In the genomic region with DNA sequence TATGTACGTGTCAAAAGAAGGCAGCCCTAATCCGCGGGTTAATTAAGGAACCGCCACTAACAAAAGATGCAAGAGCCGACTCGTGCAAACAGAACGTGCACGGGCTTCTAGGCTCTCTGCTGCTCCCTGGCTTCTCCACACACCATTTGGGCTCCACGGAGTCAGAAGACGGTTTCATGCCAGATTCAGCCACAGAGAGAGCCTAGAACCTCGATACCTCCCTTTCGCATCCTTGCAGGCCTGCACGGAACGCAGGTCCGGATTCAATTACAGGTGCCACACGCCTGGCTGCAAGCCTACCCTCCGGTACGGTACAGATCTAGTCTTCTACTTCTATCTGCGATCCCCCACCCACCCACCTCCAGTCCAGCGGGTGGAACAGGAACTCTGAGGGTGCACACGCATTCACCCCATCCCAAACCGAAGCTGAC, we compare ENCODE assay signal across 8 mouse cellular contexts. TPM values are rescaled to one million over a fixed set of nuclear protein-coding genes. Genes with fewer than 3 reads are reported as not detected.
A peak's percentile ranks its signal among the peaks of the same experiment; 100 is the strongest.
DNase-seq lines count a peak whose midpoint lies in the region; ATAC-seq and TF ChIP-seq lines count a peak whose summit lies in the region.
"Had no signal": no experiment of that assay in that cellular context is flagged by ENCODE, and none has a peak within 500 bp of the region (broad histone marks: within the 10 kb centered on the region; RNA-seq: fewer than 3 reads in every experiment).

No protein-coding gene starts in this region.

- H3K4me2 ChIP-seq in forebrain, embryonic 11.5 days (ENCODE audit: low read depth, low read length, severe bottlenecking): peak overlapping the region; percentile 48
- H3K4me2 ChIP-seq in hindbrain, postnatal 0 days (ENCODE audit: low read depth, low read length): peak overlapping the region; percentile 52
- H3K4me2 ChIP-seq in neural tube, embryonic 12.5 days (replicated peaks): peak overlapping the region; percentile 50
- H3K4me2 ChIP-seq: liver, embryonic 15.5 days had no signal

- H3K27ac ChIP-seq in layer of hippocampus, adult 2 months: peak overlapping the region; percentile 86
- peak overlapping the region; percentile 2; the same call in 1 of the 2 replicates for H3K27ac ChIP-seq in forebrain, embryonic 11.5 days (ENCODE audit: low read depth, low read length)
- peak overlapping the region; percentile 72; the same call in 1 of the 2 replicates for H3K27ac ChIP-seq in hindbrain, postnatal 0 days
- H3K27ac ChIP-seq in neural tube, embryonic 12.5 days: no peak overlapping the region
- H3K27ac ChIP-seq: liver, embryonic 15.5 days had no signal

- no peak for DNase-seq in layer of hippocampus, adult 2 months (ENCODE audit: low spot score in 2 of 2)
- DNase-seq in layer of hippocampus, postnatal 25 days (ENCODE audit: extremely low spot score in 1 of 2, low spot score in 1 of 2): no peak
- DNase-seq in forebrain, embryonic 11.5 days (ENCODE audit: low spot score): no peak
- DNase-seq in hindbrain, postnatal 0 days (ENCODE audit: low spot score): peak; percentile 75
- no peak for DNase-seq in adrenal gland, postnatal 10 days
- no peak for DNase-seq in urinary bladder, postnatal 14 days (ENCODE audit: low spot score)

- H3K36me3 ChIP-seq in forebrain, embryonic 11.5 days (ENCODE audit: control insufficient read depth, insufficient read depth, low read length): no peaks in the 10 kb centered on the region
- no peaks in the 10 kb centered on the region for H3K36me3 ChIP-seq in hindbrain, postnatal 0 days (ENCODE audit: insufficient read depth, low read length)
- H3K36me3 ChIP-seq in neural tube, embryonic 12.5 days: no peaks in the 10 kb centered on the region
- H3K36me3 ChIP-seq: liver, embryonic 15.5 days had no signal

- no peaks in the 10 kb centered on the region for H3K9me3 ChIP-seq in forebrain, embryonic 11.5 days (ENCODE audit: control insufficient read depth, low read length)
- H3K9me3 ChIP-seq in hindbrain, postnatal 0 days (ENCODE audit: low read length): no peaks in the 10 kb centered on the region
- H3K9me3 ChIP-seq in neural tube, embryonic 12.5 days: no peaks in the 10 kb centered on the region
- H3K9me3 ChIP-seq: liver, embryonic 15.5 days had no signal

- peak; percentile 53 for TF ChIP-seq CTCF in layer of hippocampus, adult 2 months (conservative IDR thresholded peaks at IDR 0.05)
- TF ChIP-seq CTCF in hindbrain, postnatal 0 days (IDR thresholded peaks at IDR 0.05; ENCODE audit: low read depth): peak; percentile 69

- peaks cover 93% of the 10 kb centered on the region for H3K4me1 ChIP-seq in forebrain, embryonic 11.5 days (replicated peaks; ENCODE audit: control insufficient read depth, insufficient read depth, low read length)
- peaks cover 32% of the 10 kb centered on the region for H3K4me1 ChIP-seq in hindbrain, postnatal 0 days (ENCODE audit: insufficient read depth, low read length)
- peaks cover 96% of the 10 kb centered on the region for H3K4me1 ChIP-seq in neural tube, embryonic 12.5 days

- WGBS in forebrain, embryonic 11.5 days: 7% methylated on average over 22 of the region's 22 CpGs
- 20% methylated on average over 22 of the region's 22 CpGs for WGBS in hindbrain, postnatal 0 days
- WGBS in neural tube, embryonic 12.5 days: 24% methylated on average over 22 of the region's 22 CpGs

- H3K4me3 ChIP-seq in layer of hippocampus, adult 2 months: peak overlapping the region; percentile 41
- H3K4me3 ChIP-seq in forebrain, embryonic 11.5 days (ENCODE audit: low read depth, low read length): peak overlapping the region; percentile 11; the same call in 1 of the 2 replicates
- peak overlapping the region; percentile 20 for H3K4me3 ChIP-seq in hindbrain, postnatal 0 days (ENCODE audit: low read length)
- H3K4me3 ChIP-seq in neural tube, embryonic 12.5 days: peak overlapping the region; percentile 13; the same call in 1 of the 2 replicates
- H3K4me3 ChIP-seq: liver, embryonic 15.5 days had no signal

- no peaks in the 10 kb centered on the region for H3K27me3 ChIP-seq in forebrain, embryonic 11.5 days (ENCODE audit: control insufficient read depth, insufficient read depth, low read length)
- H3K27me3 ChIP-seq in hindbrain, postnatal 0 days (ENCODE audit: insufficient read depth, low read length): no peaks in the 10 kb centered on the region
- no peaks in the 10 kb centered on the region for H3K27me3 ChIP-seq in neural tube, embryonic 12.5 days (replicated peaks)

- peak overlapping the region; percentile 50 for H3K9ac ChIP-seq in forebrain, embryonic 11.5 days (ENCODE audit: low read length)
- H3K9ac ChIP-seq in hindbrain, postnatal 0 days (replicated peaks; ENCODE audit: low read length): peak overlapping the region; percentile 43
- peak overlapping the region; percentile 40; the same call in 1 of the 2 replicates for H3K9ac ChIP-seq in neural tube, embryonic 12.5 days
- H3K9ac ChIP-seq: liver, embryonic 15.5 days had no signal

- no peak for ATAC-seq in forebrain, embryonic 11.5 days (replicated peaks; ENCODE audit: low FRiP score)
- ATAC-seq in hindbrain, postnatal 0 days: peak; percentile 53; the same call in 1 of the 2 replicates
- no peak for ATAC-seq in neural tube, embryonic 12.5 days (ENCODE audit: low FRiP score, low read depth)

RNA-seq across cellular contexts. Expression of a gene that starts 26.8 kb away (rescaled TPM):
- total RNA-seq in layer of hippocampus, adult 2 months (2021): 100 to 1,000 TPM; 144 to 145 TPM
- 100 to 1,000 TPM; 131 to 149 TPM for total RNA-seq in layer of hippocampus, postnatal 25 days (2021)
- 19.4 and 24.2 TPM in 2 replicates for polyA plus RNA-seq in forebrain, embryonic 11.5 days (2014; fragmentation: Nextera tagmentation; extraction: Ambion mirVana)
- total RNA-seq in hindbrain, postnatal 0 days (2014; rRNA removed): 30.0 and 31.6 TPM in 2 replicates
- 9.8 and 12.0 TPM in 2 replicates for polyA plus RNA-seq in hindbrain, postnatal 0 days (2015; fragmentation: Nextera tagmentation; extraction: Ambion mirVana)
- polyA plus RNA-seq in neural tube, embryonic 12.5 days (2016; fragmentation: Nextera tagmentation; extraction: Ambion mirVana): 25.9 and 27.1 TPM in 2 replicates
- total RNA-seq in adrenal gland, postnatal 10 days (2021): 1 to 10 TPM; 1.7 to 1.9 TPM

Comparison
In these comparisons a context has a peak if more than half of its experiments do, and no peak if none do; other contexts are left out.
1. RNA of a gene that starts 26.8 kb away (total RNA-seq): 131 to 149 TPM in layer of hippocampus, postnatal 25 days, 144 to 145 TPM in layer of hippocampus, adult 2 months and 30.0 to 31.6 TPM in hindbrain, postnatal 0 days; 1.7 to 1.9 TPM in adrenal gland, postnatal 10 days; every median in the first group is over 10 times any median in the second.
2. Peak in every context shown above with its lines, with median percentiles within 50 percentile points of each other: H3K4me3 ChIP-seq, H3K4me2 ChIP-seq and H3K9ac ChIP-seq.